Mouse (Mus musculus): ENCODE results near the gene Sec23a. TPM values are rescaled to one million over a fixed set of nuclear protein-coding genes. Genes with fewer than 3 reads are reported as not detected.
A peak's percentile ranks its signal among the peaks of the same experiment; 100 is the strongest.
"Not testable (repeated sequence)": the region's sequence is repeated elsewhere in the genome, so short reads cannot be mapped to it uniquely, and the experiment has no call there.

Sec23a gene
- 10 to 100 TPM; 50.6 to 59.4 TPM for total RNA-seq (2021)
- long read RNA-seq, experiment 1, full-length matches to known transcripts = 144 of 177 reads
- long read RNA-seq, experiment 1, partial matches to known transcripts = 7 of 177 reads
- long read RNA-seq, experiment 1, other reads (novel, unspliced or antisense) = 26 of 177 reads
- long read RNA-seq, experiment 2, full-length matches to known transcripts = 90 of 109 reads
- long read RNA-seq, experiment 2, partial matches to known transcripts = 7 of 109 reads
- long read RNA-seq, experiment 2, other reads (novel, unspliced or antisense) = 12 of 109 reads

GRCm38 (mm10) chr12:59011844-59012709 is at the start of gene Sec23a:
Gene Sec23a (minus strand): TSS chr12:59012017.
- peak; percentile 98 for DNase-seq

GRCm38 (mm10) chr12:59060993-59061595 is 49.3 kb upstream of the Sec23a start, which contains the start of gene Trappc6b:
Gene Trappc6b (minus strand): TSS chr12:59061472.
- peak; percentile 79 for DNase-seq

- DNase-seq = no peak
Measured at GRCm38 (mm10) chr12:59060322-59060721, 48.5 kb upstream of the Sec23a start.

DNA sequence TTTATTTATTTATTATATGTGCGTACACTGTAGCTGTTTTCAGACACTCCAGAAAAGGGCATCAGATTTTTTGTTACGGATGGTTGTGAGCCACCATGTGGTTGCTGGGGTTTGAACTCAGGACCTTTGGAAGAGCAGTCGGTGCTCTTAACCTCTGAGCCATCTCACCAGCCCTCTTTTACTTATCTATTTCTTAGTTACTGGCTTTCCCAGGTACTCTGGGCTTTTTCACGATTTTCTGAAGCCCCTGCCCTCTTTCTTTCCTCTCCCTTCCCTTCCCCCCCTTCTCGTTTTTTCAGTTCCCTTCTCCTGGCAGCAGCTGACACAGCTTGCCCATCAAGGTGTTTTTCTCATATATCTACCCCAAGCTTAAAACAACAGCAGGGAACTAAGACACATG is 46.4 kb upstream of the Sec23a start:
- not testable (repeated sequence) for DNase-seq

DNA sequence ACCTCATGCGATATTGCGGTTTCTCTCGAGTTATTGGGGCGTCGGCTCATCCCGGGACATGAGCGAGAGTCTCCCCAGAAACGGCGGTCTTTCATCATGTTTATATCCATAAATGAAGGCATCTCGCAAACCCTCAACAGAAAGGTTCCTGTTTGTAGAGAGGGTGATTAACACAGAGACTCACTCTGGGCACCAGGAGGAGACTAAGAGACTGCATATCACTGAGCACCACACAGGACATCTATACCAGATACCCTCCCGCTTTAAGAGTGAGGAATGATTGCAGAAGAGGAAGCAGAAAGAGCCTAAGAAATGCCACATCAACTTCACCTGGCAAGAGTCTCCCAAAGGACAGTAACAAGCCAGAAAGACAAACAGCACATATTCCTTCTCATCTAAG is 44.4 kb upstream of the Sec23a start:
- no peak for DNase-seq

DNA sequence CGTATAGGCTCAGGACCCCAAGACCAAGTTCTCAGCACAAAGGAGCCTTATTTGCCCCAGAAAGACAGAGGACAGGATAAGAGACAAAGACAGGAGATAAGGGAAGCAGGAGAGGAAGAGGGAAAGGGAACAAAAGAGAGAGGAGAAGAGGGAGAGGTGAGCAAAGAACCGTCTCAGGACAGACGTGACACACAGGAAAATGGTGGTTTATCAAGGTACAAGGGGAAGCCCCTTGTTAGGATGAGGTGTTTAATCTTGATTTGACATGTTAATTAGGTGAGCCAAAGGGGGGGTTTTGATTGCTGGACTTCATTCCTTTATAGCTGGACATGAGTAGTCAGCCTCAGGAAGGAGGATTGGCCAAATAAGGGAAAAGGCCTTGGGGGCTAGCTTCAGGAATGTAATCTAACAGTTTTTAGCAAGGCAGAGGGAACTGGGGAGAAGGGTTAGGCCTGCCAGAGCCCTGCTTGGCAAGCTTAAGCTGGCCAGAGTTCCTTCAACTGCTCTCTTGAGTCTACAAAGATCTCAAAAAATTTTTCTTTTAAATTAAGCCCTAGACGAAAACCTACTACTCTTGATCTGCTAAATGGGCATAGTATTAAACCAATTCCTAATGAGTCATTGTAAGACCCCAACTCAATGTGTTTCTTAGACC is 43.5 kb upstream of the Sec23a start:
- DNase-seq = no peak

GRCm38 (mm10) chr12:59053976-59054375 is 42.2 kb upstream of the Sec23a start:
- no peak for DNase-seq

DNA sequence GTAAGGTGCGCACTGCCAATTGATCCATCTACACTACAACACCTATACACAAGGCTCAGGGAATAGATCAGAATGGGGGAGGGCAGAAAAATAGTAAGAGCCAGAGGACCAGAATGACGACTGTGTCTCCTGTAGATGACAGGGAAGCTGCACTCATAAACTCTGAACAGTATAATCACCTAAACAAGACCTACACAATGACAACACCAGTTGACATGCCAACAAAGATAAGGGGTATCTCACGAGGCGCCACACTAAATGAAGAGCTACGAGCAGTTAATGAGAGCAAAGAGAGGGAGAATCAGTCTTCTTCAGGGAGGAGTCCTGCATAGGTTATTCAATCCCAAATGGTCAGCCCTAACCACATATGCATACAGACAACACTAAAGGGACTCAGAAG is 41.3 kb upstream of the Sec23a start:
- DNase-seq = no peak

DNA sequence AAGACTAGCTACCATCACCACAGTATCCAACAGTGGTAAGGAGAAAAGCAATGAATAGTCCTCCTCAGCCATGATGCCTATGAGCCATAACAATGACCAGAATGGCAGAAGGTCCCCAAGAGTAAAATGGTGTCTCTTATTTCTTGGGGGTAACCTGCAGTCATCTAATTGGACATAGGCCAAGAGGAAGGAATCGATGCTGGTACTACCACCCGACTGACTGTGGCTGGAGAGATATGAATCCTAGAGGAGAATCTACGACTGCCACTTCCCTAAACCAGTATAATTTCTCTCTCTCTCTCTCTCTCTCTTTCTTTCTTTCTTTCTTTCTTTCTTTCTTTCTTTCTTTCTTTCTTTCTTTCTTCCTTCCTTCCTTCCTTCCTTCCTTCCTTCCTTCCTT is 40.7 kb upstream of the Sec23a start:
- DNase-seq = no peak

GRCm38 (mm10) chr12:59040851-59041250 is 29.0 kb upstream of the Sec23a start:
- no peak for DNase-seq

DNA sequence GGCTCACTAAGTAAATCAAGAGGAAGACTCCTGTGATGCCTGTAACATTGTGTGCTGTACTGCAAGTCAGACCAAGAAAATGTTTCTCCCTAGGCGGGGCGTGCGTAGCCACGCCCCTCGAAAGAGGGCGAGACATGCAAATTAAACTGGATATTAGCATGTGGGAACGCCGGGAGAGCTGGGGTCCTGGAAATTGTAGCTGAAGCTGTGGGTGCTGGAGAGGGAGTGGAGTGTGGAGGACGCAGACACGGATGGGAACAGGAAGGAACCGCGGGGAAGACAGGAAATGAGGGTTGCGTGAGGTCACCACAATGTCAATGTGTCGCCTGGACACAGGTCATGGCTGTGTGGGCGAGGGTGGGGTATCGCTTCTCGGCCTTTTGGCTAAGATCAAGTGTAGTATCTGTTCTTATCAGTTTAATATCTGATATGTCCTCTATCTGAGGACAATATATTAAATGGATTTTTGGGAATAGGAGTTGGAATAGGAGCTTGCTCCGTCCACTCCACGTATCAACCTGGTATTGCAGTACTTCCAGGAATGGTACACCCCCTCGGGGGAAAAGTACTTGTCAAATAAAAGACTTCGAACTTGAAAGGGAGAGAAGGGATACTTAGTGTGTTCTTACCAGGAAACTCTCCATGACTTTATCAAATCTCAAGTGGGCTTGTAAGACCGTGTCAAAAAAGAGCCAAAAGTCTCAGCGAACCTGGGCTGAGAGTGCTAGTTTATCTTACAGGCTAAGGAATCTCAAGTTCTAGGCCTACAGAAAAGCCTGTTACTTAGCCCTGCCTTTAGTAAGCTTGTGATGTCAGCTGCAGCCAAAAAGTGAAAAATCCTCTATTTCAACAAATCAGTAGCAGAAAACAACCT is 28.4 kb upstream of the Sec23a start:
- DNase-seq = peak; percentile 8

DNA sequence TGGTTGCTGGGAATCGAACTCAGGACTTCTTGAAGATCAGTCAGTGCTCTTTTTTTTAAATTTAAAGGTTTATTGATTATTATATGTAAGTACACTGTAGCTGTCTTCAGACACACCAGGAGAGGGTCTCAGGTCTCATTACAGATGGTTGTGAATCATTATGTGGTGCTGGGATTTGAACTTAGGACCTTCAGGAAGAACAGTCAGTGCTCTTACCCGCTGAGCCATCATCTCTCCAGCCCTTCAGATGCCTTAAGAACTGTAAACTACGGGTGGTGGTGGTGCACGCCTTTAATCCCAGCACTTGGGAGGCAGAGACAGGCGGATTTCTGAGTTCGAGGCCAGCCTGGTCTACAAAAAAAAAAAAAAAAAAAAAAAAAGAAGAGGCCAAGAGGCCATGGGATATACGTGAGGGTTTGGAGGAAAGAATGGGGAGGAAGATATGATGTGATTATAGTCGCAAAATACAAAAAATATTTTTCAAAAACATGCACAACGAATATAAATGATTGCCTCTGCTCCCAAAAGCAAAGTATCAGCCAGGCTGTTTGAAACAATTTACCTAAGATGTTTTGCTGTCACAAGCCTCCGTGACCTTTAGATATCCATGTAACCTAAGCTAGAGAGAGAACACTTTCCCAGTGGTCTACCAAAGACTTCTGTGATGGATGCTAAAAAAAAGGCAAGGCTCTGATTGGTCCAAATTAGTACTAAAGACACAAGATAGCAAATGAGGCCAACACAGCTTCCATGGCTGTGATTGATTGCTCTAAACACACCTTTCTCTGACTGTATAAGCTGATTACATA is 27.5 kb upstream of the Sec23a start:
- DNase-seq = no peak

GRCm38 (mm10) chr12:59032101-59032500 is 20.3 kb upstream of the Sec23a start:
- DNase-seq = no peak

DNA sequence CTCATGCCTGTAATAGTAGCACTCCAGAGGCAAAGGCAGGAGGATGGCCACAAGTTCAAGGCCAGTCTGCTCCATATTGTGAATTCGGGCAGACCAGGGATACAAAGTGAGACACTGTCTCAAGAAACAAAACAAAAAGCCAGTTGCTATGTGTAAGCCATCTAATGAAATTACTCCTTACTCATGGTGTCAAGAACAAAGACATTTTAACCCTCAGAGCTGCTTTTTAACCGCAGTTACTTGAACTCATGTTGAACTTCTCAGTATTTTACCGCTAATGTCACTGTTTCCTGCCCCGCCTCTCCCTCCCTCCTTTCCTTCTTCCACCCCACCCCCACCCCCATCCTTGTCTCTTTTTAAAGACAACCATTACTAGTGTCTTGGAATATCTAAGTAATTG is 9.5 kb upstream of the Sec23a start:
- DNase-seq = no peak

DNA sequence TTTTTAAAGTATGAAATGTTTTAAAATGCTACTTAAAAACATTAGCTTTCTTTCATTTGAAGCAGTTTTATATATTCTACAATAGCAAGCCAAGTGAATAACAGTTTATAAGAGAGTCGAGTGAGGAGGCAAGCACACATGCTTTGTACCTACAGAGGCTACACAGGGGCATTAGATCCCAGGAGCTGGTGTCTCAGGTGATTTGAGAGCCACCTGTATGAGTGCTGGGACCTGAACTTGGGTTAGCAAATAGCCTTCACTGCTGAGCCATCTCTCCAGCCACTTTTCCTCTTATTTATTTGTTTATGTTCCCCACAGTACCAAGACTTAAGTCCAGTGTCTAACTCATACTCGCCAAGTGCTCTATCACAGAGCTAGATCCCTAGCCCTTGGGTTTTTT is 8.1 kb upstream of the Sec23a start:
- DNase-seq = no peak

DNA sequence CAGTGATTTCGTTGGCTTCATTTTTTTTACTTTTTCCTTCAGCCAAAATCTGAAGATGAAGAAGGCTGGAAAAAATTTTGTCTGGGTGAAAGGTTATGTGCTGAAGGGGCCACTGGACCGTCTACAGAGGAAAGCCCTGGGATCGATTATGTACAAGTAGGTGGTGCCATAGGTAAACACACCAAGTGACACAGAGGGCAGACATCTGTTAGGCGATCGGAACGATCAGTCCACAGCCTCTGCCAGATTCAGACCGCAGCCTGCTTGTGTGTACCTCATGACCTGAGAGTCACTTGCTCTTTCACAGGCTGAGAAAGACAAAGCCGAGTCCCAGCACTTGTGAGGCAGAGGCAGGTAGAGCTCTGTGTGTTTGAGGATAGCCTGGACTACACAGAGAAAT is 6.2 kb upstream of the Sec23a start:
- no peak for DNase-seq

GRCm38 (mm10) chr12:59013234-59013633 is 1.4 kb upstream of the Sec23a start, which contains the start of gene Gemin2:
Gene Gemin2 (plus strand): TSS chr12:59013393.
- peak; percentile 85 for DNase-seq

GRCm38 (mm10) chr12:59012710-59013091 is 884 bp upstream of the Sec23a start:
- no peak for DNase-seq

DNA sequence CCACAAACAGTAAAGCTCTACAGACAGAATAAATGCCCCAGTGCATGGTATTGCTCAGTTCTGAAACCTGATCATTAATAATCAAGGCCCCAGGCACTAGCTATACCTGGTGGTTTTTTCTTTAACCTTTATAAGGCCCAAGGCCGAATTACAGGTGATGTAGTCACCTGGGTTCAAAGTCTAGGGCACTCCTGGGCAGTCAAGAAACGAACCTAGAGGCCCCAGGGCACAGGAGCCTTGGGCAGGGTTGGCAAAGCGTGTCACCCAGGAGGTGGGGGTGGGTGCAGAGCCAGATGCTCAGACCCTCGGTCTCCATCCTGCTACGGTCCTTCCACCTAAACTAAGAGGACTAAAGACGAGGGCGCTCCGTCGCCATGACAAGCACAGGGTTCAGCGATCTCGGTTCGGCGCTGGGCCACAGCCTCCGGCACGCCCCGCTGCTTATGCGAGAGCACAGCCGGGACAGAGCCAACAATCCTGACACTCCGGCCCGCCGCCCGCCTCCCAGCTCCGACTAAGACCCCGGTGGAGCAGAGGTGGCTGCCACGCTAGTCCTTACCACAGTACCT is 458 bp downstream of the Sec23a start:
- no peak for DNase-seq

GRCm38 (mm10) chr12:59010482-59010881 is 1.3 kb downstream of the Sec23a start:
- no peak for DNase-seq

All from gastrocnemius, postnatal 10 days (tissue).